Mouse (Mus musculus): ENCODE measurements around the gene Pex6. TPM values are rescaled to one million over a fixed set of nuclear protein-coding genes. Genes with fewer than 3 reads are reported as not detected.
A peak's percentile ranks its signal among the peaks of the same experiment; 100 is the strongest.

Gene Pex6
- 10 to 100 TPM; 37.6 to 38.1 TPM for total RNA-seq (2021)
- long read RNA-seq, experiment 1, transcript Pex6-201 (17 exons, 3,200 nt), result major isoform, 59 of 77 reads
- long read RNA-seq, experiment 1, partial matches to known transcripts, result 9 of 77 reads
- long read RNA-seq, experiment 1, other reads (novel, unspliced or antisense), result 6 of 77 reads
- long read RNA-seq, experiment 2, transcript Pex6-201 (17 exons, 3,200 nt), result major isoform, 62 of 79 reads
- long read RNA-seq, experiment 2, partial matches to known transcripts, result 6 of 79 reads
- long read RNA-seq, experiment 2, other reads (novel, unspliced or antisense), result 10 of 79 reads

DNA sequence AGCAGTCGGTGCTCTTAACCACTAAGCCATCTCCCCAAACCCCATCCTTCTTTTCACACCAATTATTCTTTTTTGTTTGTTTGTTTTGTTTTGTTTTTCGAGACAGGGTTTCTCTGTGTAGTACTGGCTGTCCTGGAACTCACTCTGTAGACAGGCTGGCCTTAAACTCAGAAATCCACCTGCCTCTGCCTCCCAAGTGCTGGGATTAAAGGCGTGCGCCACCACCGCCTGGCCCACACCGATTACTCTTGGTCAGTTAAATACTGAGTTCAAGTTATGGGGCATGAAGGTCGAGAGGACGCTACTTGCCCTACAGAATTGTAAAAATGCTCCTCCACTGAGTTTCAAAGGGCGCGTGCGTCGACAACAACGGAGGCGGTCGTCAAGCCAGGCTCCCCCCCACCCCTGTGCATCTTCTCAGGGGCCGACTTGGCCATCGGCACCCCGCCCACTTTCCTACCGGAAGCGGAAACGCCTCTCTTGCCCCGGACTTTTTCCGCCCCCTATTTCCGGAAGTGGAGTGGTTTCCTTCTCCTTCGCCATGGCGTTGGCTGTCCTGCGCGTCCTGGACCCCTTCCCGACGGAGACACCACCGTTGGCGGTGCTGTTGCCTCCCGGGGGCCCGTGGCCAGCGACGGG is at the start of gene Pex6:
Gene Pex6, plus strand, starts transcription at position 505 of the 639 bp plus-strand sequence.
- intact Hi-C loops (cut with DNase I), result no loop called here
- DNase-seq (ENCODE audit: low spot score in 2 of 2), result peak; percentile 91 to 93

GRCm38 (mm10) chr17:46661981-46662380 is 49.3 kb upstream of the Pex6 start:
- intact Hi-C loops (cut with DNase I), result no loop called here
- DNase-seq (ENCODE audit: low spot score in 2 of 2), result no peak

DNA sequence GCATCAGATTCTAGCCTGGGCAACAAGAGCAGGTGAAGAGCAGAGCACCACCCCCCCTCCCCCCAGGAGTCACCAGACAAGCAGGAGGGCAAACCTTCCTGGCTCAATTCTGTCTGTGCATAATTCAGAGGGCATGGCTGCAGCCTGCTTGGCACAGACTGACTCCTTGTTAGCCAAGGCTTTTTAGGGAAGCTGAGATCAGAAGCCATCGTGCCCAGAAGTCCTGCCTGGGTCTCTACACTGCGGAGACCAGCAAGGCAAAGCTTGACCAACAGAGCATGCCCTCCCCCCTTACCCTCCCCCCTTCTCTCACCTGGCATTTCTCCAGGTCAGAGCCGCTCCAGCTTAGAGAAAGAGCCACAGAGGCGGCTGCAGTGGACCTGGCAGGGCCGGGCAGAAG is 48.5 kb upstream of the Pex6 start:
- DNase-seq (ENCODE audit: low spot score in 2 of 2), result no peak
- intact Hi-C loops (cut with DNase I), result no loop called here

- intact Hi-C loops (cut with DNase I), result no loop called here
- no peak for DNase-seq (ENCODE audit: low spot score in 2 of 2)
Observed at GRCm38 (mm10) chr17:46667712-46668111, 43.6 kb upstream of the Pex6 start.

DNA sequence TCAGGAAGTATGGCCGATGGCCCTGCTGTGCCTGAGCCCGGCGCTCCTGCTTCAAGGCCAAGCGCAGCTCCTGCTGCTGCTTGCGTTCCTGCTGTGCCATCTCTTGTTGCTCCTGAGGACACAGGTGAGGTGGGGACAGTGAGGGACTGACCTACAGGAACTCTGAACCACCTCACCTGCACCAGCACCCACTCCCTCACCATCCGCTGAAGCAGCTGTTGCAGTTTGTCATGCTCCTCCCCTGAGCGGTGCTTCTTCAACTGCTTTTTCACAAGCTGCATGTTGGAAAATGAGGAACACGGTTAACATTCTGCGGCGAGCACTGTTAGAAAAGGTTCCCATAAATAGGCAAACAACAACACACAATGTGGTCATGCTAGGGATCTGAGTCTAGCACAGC is 41.4 kb upstream of the Pex6 start:
- intact Hi-C loops (cut with DNase I), result no loop called here
- no peak for DNase-seq (ENCODE audit: low spot score in 2 of 2)

- peak; percentile 90 to 92 for DNase-seq (ENCODE audit: low spot score in 2 of 2)
- intact Hi-C loops (cut with DNase I), result no loop called here
Observed at GRCm38 (mm10) chr17:46673850-46674529, 37.3 kb upstream of the Pex6 start, which contains the start of gene Rrp36. Gene Rrp36, minus strand, starts transcription at chr17:46674352.

DNA sequence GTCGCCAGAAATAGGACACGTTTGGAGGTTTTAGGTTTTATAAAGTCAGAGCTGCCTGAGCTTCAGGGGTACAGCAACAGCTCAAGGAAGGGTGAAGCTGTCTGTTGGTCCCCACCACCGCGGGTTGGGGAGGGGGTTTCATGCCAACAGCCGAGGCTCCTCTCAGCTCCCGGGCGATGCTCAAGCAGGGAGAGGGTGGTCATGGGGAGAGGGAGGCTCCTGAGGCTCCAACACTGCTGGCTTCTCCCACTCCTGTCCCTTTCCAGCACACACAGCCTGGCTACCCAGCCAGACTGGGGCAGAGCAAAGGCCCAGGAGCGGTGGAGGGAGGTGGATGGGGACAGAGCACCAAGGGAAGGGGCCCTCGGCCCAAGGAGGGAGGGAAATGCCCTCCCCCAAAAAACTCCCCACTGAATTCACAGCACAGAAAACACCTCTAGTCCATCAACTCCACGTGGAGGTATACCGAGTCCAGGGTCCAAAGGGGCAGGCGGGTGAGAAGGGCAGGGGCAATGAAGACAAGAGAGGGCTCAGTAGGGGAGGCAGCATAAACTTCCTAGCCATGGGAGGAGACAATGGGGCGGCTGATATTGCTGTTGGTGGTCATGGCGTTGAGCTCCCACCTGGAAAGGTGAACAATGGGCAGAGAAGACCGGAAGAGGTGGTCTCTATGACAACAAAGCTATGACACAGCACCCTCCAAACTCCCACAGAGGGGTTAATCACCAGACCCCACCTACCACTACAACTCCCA is 36.6 kb upstream of the Pex6 start:
- intact Hi-C loops (cut with DNase I), result no loop called here
- no peak for DNase-seq (ENCODE audit: low spot score in 2 of 2)

DNA sequence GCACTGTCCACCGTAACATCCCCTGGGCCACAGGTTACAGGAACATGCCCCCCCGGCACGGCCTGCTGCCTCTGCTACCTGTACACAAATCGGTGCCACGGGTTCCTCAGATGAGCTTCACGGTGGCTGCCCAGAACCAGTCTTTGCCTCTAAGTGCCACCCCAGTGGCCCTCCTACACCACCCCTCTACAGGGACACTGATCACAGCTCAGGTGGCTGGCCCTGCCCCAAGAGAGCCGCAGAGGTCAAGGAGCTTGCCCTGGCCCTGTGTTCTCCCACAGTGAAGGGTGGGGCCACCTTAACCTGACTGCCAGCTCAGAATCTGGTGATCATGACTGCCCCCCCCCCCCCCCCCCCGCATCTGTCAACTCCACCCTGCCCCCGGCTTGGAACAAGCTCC is 32.8 kb upstream of the Pex6 start, which contains the start of gene Mea1:
Gene Mea1, plus strand, starts transcription at position 378 of the 400 bp plus-strand sequence.
- DNase-seq (ENCODE audit: low spot score in 2 of 2), result no peak
- intact Hi-C loops (cut with DNase I), result no loop called here

- intact Hi-C loops (cut with DNase I), result no loop called here
- DNase-seq (ENCODE audit: low spot score in 2 of 2), result no peak
Observed at GRCm38 (mm10) chr17:46678911-46679310, 32.4 kb upstream of the Pex6 start.

- intact Hi-C loops (cut with DNase I), result no loop called here
- peak; percentile 45 to 52 for DNase-seq (ENCODE audit: low spot score in 2 of 2)
Observed at GRCm38 (mm10) chr17:46679843-46680759, 31.2 kb upstream of the Pex6 start.

DNA sequence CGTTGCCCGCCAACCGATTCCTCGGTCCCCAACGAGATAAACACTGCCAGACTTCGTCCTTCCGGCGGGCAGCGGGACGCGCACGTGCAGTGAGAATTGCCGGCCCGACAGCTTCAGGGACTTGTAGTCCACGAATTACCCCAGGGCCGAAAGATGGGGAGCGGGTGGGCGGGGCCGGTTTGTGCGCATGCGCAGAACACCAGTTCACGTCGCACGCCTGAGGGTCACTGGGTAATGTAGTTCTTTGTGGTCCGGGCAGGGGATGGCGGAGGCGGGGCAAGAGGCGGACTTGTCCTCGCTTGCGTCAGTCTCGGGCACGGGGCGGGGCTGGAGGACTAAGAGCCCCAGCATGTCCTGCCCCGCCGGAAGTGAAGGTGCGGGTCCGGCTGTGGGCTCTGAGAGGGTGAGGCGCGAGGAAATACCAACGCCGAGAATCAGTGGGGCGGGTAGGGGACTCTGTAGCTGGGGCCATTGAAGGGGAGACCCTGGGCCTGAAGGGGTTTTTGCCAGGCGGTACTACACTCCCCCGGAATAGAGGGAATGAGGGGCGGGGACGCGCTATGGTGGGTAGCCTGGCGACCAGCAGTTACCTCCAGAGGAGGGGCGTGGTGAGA is 30.4 kb upstream of the Pex6 start, which contains the start of gene Klhdc3:
Gene Klhdc3, minus strand, starts transcription at position 155 of the 614 bp plus-strand sequence.
- intact Hi-C loops (cut with DNase I), result no loop called here
- DNase-seq (ENCODE audit: low spot score in 2 of 2), result peak; percentile 97 to 98

DNA sequence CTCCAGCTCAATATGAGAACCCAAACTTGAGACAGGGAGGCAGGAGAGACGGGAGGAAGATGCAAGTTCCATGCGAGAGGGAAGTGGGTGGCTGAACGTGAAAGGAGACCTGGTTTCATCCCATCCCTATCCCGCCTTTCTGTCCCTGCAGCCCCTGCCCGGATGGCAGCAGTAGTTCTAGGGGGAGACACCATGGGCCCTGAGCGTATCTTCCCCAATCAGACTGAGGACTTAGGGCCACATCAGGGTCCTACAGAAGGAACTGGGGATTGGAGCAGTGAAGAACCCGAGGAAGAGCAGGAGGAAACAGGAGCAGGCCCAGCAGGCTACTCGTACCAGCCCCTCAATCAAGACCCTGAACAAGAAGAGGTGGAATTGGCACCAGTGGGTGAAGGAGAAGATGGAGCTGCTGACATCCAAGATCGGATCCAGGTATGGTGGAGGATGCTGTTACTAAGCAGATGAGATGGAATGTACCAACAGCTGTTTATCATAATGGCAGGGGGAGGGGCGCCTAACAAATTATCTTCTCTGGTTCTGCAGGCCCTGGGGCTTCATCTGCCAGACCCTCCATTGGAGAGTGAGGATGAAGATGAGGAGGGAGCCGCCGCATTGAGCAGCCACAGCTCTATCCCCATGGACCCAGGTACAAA is 29.7 kb upstream of the Pex6 start:
- no peak for DNase-seq (ENCODE audit: low spot score in 2 of 2)
- intact Hi-C loops (cut with DNase I), result no loop called here

- intact Hi-C loops (cut with DNase I), result no loop called here
- DNase-seq (ENCODE audit: low spot score in 2 of 2), result no peak
Observed at GRCm38 (mm10) chr17:46682654-46683389, 28.4 kb upstream of the Pex6 start.

- intact Hi-C loops (cut with DNase I), result no loop called here
Observed at GRCm38 (mm10) chr17:46685913-46686312, 25.4 kb upstream of the Pex6 start.

GRCm38 (mm10) chr17:46690665-46691064 is 20.6 kb upstream of the Pex6 start:
- intact Hi-C loops (cut with DNase I), result no loop called here
- DNase-seq (ENCODE audit: low spot score in 2 of 2), result no peak

More at GRCm38 (mm10) chr17:46685913-46686312, 25.4 kb upstream of the Pex6 start:
- DNase-seq (ENCODE audit: low spot score in 2 of 2), result no peak

GRCm38 (mm10) chr17:46691390-46691789 is 19.9 kb upstream of the Pex6 start:
- intact Hi-C loops (cut with DNase I), result no loop called here

DNA sequence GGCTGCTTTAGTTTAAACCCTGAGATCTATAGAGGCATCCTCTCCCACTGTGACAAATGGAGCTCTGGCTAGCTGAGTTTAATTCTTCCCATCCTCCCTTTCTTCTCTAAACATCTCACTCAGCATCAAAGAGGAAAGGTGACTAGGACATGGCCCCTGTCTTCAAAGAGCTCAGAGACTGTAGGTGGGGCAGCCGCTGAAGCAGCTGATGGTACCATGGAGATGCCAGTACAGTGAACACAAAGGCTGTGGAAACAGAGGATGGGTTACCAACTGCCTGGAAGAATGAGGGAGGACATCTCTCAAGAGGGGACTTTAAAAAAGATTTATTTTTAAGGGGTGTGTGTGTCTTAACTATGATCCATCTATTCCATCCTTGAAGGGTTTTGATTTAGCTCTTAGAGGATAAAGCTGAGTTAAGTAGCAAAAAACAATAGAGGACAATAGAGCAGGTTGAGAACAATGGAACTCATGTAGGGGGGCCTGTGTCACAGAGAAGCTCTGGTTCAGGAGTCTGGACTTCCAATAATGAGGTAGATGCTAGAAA is 16.7 kb upstream of the Pex6 start:
- no peak for DNase-seq (ENCODE audit: low spot score in 2 of 2)
- intact Hi-C loops (cut with DNase I), result no loop called here

More at GRCm38 (mm10) chr17:46691390-46691789, 19.9 kb upstream of the Pex6 start:
- DNase-seq (ENCODE audit: low spot score in 2 of 2), result no peak

Data from left cerebral cortex, postnatal 14 days (tissue).